Mouse (Mus musculus): ENCODE data around the gene Ncbp1. TPM values are rescaled to one million over a fixed set of nuclear protein-coding genes. Genes with fewer than 3 reads are reported as not detected.

The Ncbp1 gene
- 68.7 and 69.5 TPM in 2 replicates for polyA plus RNA-seq (2015; fragmentation: Nextera tagmentation; extraction: Ambion mirVana)

GRCm38 (mm10) chr4:46138287-46139222 is at the start of gene Ncbp1, which contains the start of gene Tstd2:
Gene Ncbp1, plus strand, starts transcription at chr4:46138613.
Gene Tstd2, minus strand, starts transcription at chr4:46138694.
- Histone ChIP-seq H3K9ac (peak within 1 kb of the TSS; percentile 91), H3K27me3 (no peaks in the 10 kb centered on the region), H3K4me3 (peak within 1 kb of the TSS; percentile 95), H3K9me3 (no peaks in the 10 kb centered on the region), H3K36me3 (peaks cover 8% of the 10 kb centered on the region), H3K27ac (peak within 1 kb of the TSS; percentile 98), H3K4me1 (peaks cover 23% of the 10 kb centered on the region), H3K4me2 (peak within 1 kb of the TSS; percentile 69)
- under 1% methylated on average over 84 of the region's 90 CpGs for WGBS
- peak; percentile 78 for ATAC-seq (ENCODE audit: insufficient number of reproducible peaks, low FRiP score, low TSS enrichment, low read depth)

GRCm38 (mm10) chr4:46089524-46090125 is 48.8 kb upstream of the Ncbp1 start:
- 71% methylated on average over 14 of the region's 14 CpGs for WGBS
- no peak overlapping the region for H3K4me3 ChIP-seq
- no peaks in the 10 kb centered on the region for H3K9me3 ChIP-seq
- peaks cover 17% of the 10 kb centered on the region for H3K4me1 ChIP-seq
- H3K4me2 ChIP-seq = no peak overlapping the region
- H3K27ac ChIP-seq = no peak overlapping the region
- no peak overlapping the region for H3K9ac ChIP-seq
- no peaks in the 10 kb centered on the region for H3K27me3 ChIP-seq
- no peaks in the 10 kb centered on the region for H3K36me3 ChIP-seq
- no peak for ATAC-seq (ENCODE audit: insufficient number of reproducible peaks, low FRiP score, low TSS enrichment, low read depth)

GRCm38 (mm10) chr4:46092429-46093076 is 45.9 kb upstream of the Ncbp1 start:
- H3K36me3 ChIP-seq = no peaks in the 10 kb centered on the region
- H3K9me3 ChIP-seq = no peaks in the 10 kb centered on the region
- H3K9ac ChIP-seq = no peak overlapping the region
- H3K4me1 ChIP-seq = peaks cover 2% of the 10 kb centered on the region
- no peak for ATAC-seq (ENCODE audit: insufficient number of reproducible peaks, low FRiP score, low TSS enrichment, low read depth)
- H3K4me3 ChIP-seq = no peak overlapping the region
- H3K27ac ChIP-seq = no peak overlapping the region
- no peak overlapping the region for H3K4me2 ChIP-seq
- no peaks in the 10 kb centered on the region for H3K27me3 ChIP-seq
- 85% methylated on average over 5 of the region's 5 CpGs for WGBS

DNA sequence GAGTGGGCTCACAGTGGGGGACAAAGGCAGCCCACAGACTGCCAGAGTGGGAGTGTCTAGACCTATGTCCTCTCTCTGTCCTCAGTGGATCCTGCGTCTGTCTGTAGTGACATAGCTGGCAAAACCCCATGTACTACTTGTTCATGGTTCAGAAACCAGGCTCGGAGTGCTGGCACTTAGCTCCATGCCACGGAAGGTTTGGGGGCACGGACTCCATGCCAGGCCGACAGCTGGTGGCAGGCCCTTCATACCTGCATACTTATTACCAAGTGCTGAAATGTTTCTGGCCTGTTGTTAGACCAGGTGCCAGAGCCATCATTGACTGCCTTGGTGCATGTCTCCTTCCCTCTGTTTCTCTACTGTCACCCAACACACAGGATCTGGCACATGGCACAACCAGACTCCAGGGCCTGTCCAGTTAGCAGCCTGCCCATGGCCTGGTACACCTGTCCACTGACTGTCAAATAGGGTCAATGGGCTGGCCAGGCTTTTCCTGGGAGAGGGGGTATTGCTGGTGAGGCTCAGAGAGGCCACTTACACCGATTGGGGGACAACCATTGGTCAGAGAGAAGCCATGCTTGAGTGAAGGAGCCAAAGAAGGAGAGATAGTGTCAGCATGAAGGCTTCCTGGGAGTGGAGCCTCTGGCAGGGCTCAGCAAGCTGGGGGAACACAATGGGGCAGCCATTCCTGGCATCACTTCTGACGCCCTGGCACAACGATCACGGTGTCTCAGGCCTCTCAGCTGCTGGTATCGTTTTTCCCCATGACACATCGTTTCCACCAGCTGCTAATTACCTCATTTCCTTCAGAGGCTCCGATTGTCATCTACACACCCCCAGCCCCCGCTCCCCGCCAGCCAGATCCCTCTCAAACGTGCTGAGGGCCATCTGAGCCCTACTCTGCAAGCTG is 43.2 kb upstream of the Ncbp1 start:
- Histone ChIP-seq H3K9me3 (no peaks in the 10 kb centered on the region), H3K4me3 (no peak overlapping the region), H3K27ac (no peak overlapping the region), H3K36me3 (no peaks in the 10 kb centered on the region), H3K4me1 (peaks cover under 1% of the 10 kb centered on the region), H3K9ac (no peak overlapping the region), H3K4me2 (no peak overlapping the region), H3K27me3 (no peaks in the 10 kb centered on the region)
- ATAC-seq (ENCODE audit: insufficient number of reproducible peaks, low FRiP score, low TSS enrichment, low read depth) = peak; percentile 52; the same call in 1 of the 2 replicates
- 52% methylated on average over 15 of the region's 15 CpGs for WGBS

- no peak for ATAC-seq (ENCODE audit: insufficient number of reproducible peaks, low FRiP score, low TSS enrichment, low read depth)
- H3K4me1 ChIP-seq = peaks cover 6% of the 10 kb centered on the region
- no peaks in the 10 kb centered on the region for H3K27me3 ChIP-seq
- H3K9ac ChIP-seq = no peak overlapping the region
- H3K4me2 ChIP-seq = no peak overlapping the region
- H3K4me3 ChIP-seq = no peak overlapping the region
- no peaks in the 10 kb centered on the region for H3K9me3 ChIP-seq
- H3K36me3 ChIP-seq = no peaks in the 10 kb centered on the region
- WGBS = 92% methylated on average over 3 of the region's 3 CpGs
- no peak overlapping the region for H3K27ac ChIP-seq
Measured at GRCm38 (mm10) chr4:46095826-46096159, 42.6 kb upstream of the Ncbp1 start.

DNA sequence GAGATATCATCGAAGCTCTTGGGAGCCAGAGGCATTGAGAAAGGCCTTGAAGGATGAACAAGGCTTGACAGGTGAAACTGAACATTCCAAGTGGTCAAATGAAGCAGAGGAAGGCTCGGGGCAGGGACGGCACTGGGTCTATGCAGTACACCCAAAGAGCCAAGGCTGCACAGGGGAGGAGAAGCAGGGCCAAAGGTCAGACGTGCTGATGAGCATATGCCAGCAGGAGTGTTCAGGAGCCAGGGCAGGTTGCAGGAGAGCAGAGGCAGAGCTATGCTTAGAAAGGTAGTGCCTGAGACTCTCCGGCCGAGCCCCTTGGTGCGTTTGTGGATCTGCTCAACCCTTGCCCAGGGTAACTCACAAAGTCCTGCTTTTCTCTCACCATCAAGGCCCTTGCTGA is 41.9 kb upstream of the Ncbp1 start:
- no peak for ATAC-seq (ENCODE audit: insufficient number of reproducible peaks, low FRiP score, low TSS enrichment, low read depth)
- H3K4me3 ChIP-seq = no peak overlapping the region
- 89% methylated on average over 7 of the region's 7 CpGs for WGBS
- H3K27ac ChIP-seq = no peak overlapping the region
- no peaks in the 10 kb centered on the region for H3K9me3 ChIP-seq
- no peak overlapping the region for H3K4me2 ChIP-seq
- H3K4me1 ChIP-seq = peaks cover 7% of the 10 kb centered on the region
- no peak overlapping the region for H3K9ac ChIP-seq
- H3K36me3 ChIP-seq = no peaks in the 10 kb centered on the region
- H3K27me3 ChIP-seq = no peaks in the 10 kb centered on the region

DNA sequence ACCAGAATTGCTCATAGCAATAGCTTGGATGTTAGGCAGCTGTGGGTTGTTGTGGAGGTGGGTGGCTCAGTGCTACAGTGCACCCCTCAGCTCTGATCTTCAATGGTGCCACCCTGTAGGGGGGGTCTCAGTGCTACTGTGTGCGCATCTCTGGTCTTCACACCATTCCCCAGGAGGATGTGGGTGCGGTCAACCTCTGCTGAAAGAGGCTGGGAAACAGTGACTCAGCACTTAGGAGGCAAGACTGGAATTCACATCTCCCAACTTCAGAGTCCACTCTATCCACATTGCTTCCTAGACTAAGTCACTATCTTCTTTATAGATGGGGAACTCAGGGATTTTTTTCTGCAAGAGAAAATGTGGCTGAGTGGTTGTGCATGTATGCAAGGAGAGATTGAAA is 40.8 kb upstream of the Ncbp1 start:
- no peak overlapping the region for H3K9ac ChIP-seq
- no peak for ATAC-seq (ENCODE audit: insufficient number of reproducible peaks, low FRiP score, low TSS enrichment, low read depth)
- no peaks in the 10 kb centered on the region for H3K9me3 ChIP-seq
- H3K4me1 ChIP-seq = peaks cover 7% of the 10 kb centered on the region
- no peaks in the 10 kb centered on the region for H3K27me3 ChIP-seq
- 85% methylated on average over 2 of the region's 2 CpGs for WGBS
- H3K4me2 ChIP-seq = no peak overlapping the region
- no peak overlapping the region for H3K4me3 ChIP-seq
- H3K36me3 ChIP-seq = no peaks in the 10 kb centered on the region
- H3K27ac ChIP-seq = no peak overlapping the region

DNA sequence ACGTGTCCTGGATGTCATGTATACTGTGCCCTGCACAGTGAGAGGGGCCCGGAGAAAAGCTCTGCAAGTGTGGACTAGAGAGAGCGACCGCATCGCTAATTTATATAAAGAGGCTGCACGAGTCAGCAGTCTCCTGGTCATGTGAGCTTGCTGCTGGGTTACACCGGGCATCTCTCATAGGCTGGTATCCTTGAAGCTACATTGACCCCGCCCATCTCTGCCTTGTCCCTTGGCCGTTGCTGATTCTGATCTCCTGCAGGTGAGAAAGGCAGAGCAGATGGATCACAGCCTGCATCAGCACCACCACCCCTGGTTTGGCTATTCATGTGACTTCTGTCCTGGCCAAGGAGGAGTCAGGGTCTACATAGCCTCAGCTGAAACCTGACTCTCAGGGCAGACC is 39.3 kb upstream of the Ncbp1 start:
- Histone ChIP-seq H3K27me3 (no peaks in the 10 kb centered on the region), H3K36me3 (no peaks in the 10 kb centered on the region), H3K4me2 (no peak overlapping the region), H3K4me3 (no peak overlapping the region), H3K4me1 (peaks cover 7% of the 10 kb centered on the region), H3K27ac (no peak overlapping the region), H3K9ac (no peak overlapping the region), H3K9me3 (no peaks in the 10 kb centered on the region)
- no peak for ATAC-seq (ENCODE audit: insufficient number of reproducible peaks, low FRiP score, low TSS enrichment, low read depth)
- 75% methylated on average over 9 of the region's 9 CpGs for WGBS

- Histone ChIP-seq H3K27ac (peak overlapping the region; percentile 57), H3K9me3 (no peaks in the 10 kb centered on the region), H3K4me1 (peaks cover 7% of the 10 kb centered on the region; the same call in 1 of the 2 replicates), H3K36me3 (no peaks in the 10 kb centered on the region), H3K4me3 (no peak overlapping the region), H3K4me2 (no peak overlapping the region), H3K9ac (no peak overlapping the region), H3K27me3 (no peaks in the 10 kb centered on the region)
- ATAC-seq (ENCODE audit: insufficient number of reproducible peaks, low FRiP score, low TSS enrichment, low read depth) = no peak
- WGBS = 52% methylated on average over 7 of the region's 7 CpGs
Measured at GRCm38 (mm10) chr4:46100539-46100938, 37.9 kb upstream of the Ncbp1 start.

DNA sequence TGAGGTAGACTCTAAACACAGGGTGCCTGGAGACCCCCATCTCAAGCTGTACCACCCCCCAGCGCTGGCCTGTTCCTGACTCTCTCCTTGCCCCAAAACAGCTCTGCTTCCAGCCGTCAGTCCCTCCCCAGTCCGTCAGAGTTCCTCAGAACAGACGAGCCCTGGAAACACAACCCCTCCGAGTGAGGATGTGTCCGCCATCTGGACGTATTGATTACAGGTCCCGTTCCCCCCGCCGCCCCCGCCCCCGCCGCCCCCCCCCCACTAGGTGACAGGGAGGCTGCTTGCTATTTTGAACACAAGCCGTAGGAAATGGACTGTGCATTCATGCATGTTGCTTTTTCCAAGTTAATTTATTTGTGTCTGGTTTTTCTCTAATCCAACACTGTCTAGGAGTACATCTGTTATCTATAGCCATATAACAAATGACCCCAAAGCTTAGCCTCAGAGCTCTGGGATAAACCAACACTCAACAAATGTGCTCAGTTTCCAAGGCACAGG is 37.2 kb upstream of the Ncbp1 start:
- Histone ChIP-seq H3K4me2 (no peak overlapping the region), H3K4me1 (peaks cover 7% of the 10 kb centered on the region; the same call in 1 of the 2 replicates), H3K9me3 (no peaks in the 10 kb centered on the region), H3K27me3 (no peaks in the 10 kb centered on the region), H3K36me3 (no peaks in the 10 kb centered on the region), H3K9ac (no peak overlapping the region), H3K27ac (peak overlapping the region; percentile 57), H3K4me3 (no peak overlapping the region)
- WGBS = 12% methylated on average over 14 of the region's 14 CpGs
- ATAC-seq (ENCODE audit: insufficient number of reproducible peaks, low FRiP score, low TSS enrichment, low read depth) = peak; percentile 55; the same call in 1 of the 2 replicates

All from limb, embryonic 15.5 days (tissue).